Mouse (Mus musculus) limb, embryonic 10.5 days (tissue): ENCODE data around the gene Agpat1. TPM values are rescaled to one million over a fixed set of nuclear protein-coding genes. Genes with fewer than 3 reads are reported as not detected.

Experiments
- DNase-seq: peaks from one replicate; pipeline ENCODE4 v3.0.0-alpha.2; 2017; ENCODE audit warnings: low spot score
- H3K27ac ChIP-seq: fragments of 300-500 bp; sonication (generic); 2 replicates; pipeline ENCODE4 v1.5.1; 2016; ENCODE audit warnings: mild to moderate bottlenecking
- H3K27me3 ChIP-seq: fragments of 300-500 bp; sonication (generic); 2 replicates; pipeline ENCODE4 v1.6.1; 2016; ENCODE audit warnings: low read depth, mild to moderate bottlenecking; ENCODE audit not compliant: poor library complexity, severe bottlenecking
- H3K36me3 ChIP-seq: fragments of 300-500 bp; sonication (generic); 2 replicates; pipeline ENCODE4 v1.6.1; 2016; ENCODE audit warnings: mild to moderate bottlenecking, moderate library complexity
- H3K4me1 ChIP-seq: fragments of 300-500 bp; sonication (generic); 2 replicates; pipeline ENCODE4 v1.6.1; 2016
- H3K4me3 ChIP-seq: fragments of 300-500 bp; sonication (generic); 2 replicates; pipeline ENCODE4 v1.5.1; 2016; ENCODE audit warnings: mild to moderate bottlenecking, moderate library complexity
- H3K9me3 ChIP-seq: fragments of 300-500 bp; sonication (generic); replicated peaks from 2 replicates; pipeline ENCODE4 v1.6.1; 2016; ENCODE audit warnings: mild to moderate bottlenecking
- WGBS: fragments of 180-500 bp; shearing (Covaris S2); methylation state at CpG from one replicate; pipeline ENCODE4 v1.1.7; 2016; 5-methylcytosine and 5-hydroxymethylcytosine counted together
- polyA plus RNA-seq: library from polyadenylated mRNA; unstranded; fragments of >200 nt; fragmentation: Nextera tagmentation; extraction: Ambion mirVana; gene quantifications from 2 replicates; pipeline ENCODE4 v1.2.1, GENCODE M21; 2016

Gene Agpat1
- polyA plus RNA-seq, 1 experiment from 2014 or later: 51.0 TPM

GRCm38 (mm10) chr17:34623161-34623560 lies 19.1 kb downstream of the Agpat1 start:
- no peak for DNase-seq
- no peaks in the 10 kb centered on the region for H3K9me3 ChIP-seq
- H3K36me3 ChIP-seq: peaks cover 44% of the 10 kb centered on the region
- H3K27ac ChIP-seq: no peak overlapping the region
- no peaks in the 10 kb centered on the region for H3K27me3 ChIP-seq
- WGBS: 88% methylated on average over 9 of the region's 9 CpGs
- no peak overlapping the region for H3K4me3 ChIP-seq
- H3K4me1 ChIP-seq: peaks cover 17% of the 10 kb centered on the region

- H3K27ac ChIP-seq: no peak overlapping the region
- peaks cover 17% of the 10 kb centered on the region for H3K27me3 ChIP-seq
- 98% methylated on average over 3 of the region's 3 CpGs for WGBS
- H3K36me3 ChIP-seq: peaks cover 43% of the 10 kb centered on the region
- no peaks in the 10 kb centered on the region for H3K9me3 ChIP-seq
- DNase-seq: no peak
- H3K4me3 ChIP-seq: no peak overlapping the region
- H3K4me1 ChIP-seq: peaks cover 35% of the 10 kb centered on the region
These were observed 20.9 kb downstream of the Agpat1 start for GRCm38 (mm10) chr17:34624981-34625380.

GRCm38 (mm10) chr17:34626062-34626772 lies 22.2 kb downstream of the Agpat1 start:
- Histone ChIP-seq H3K4me3 (peak overlapping the region; percentile 74), H3K4me1 (peaks cover 47% of the 10 kb centered on the region), H3K36me3 (peaks cover 35% of the 10 kb centered on the region), H3K27ac (peak overlapping the region; percentile 92), H3K27me3 (peaks cover 30% of the 10 kb centered on the region), H3K9me3 (no peaks in the 10 kb centered on the region)
- DNase-seq: no peak
- 57% methylated on average over 16 of the region's 16 CpGs for WGBS

- Histone ChIP-seq H3K27me3 (peaks cover 35% of the 10 kb centered on the region), H3K27ac (peak overlapping the region; percentile 92), H3K4me1 (peaks cover 53% of the 10 kb centered on the region), H3K36me3 (peaks cover 30% of the 10 kb centered on the region), H3K9me3 (no peaks in the 10 kb centered on the region), H3K4me3 (peak overlapping the region; percentile 74)
- 0% methylated on average over 18 of the region's 18 CpGs for WGBS
- peak; percentile 59 for DNase-seq
These were observed 22.7 kb downstream of the Agpat1 start for GRCm38 (mm10) chr17:34626773-34627092.

- peak; percentile 94 for DNase-seq
- Histone ChIP-seq H3K9me3 (no peaks in the 10 kb centered on the region), H3K4me1 (peaks cover 58% of the 10 kb centered on the region), H3K4me3 (peak overlapping the region; percentile 74), H3K27me3 (peaks cover 41% of the 10 kb centered on the region), H3K36me3 (peaks cover 25% of the 10 kb centered on the region), H3K27ac (peak overlapping the region; percentile 92)
- WGBS: under 1% methylated on average over 42 of the region's 45 CpGs
These were observed 23.3 kb downstream of the Agpat1 start for GRCm38 (mm10) chr17:34627093-34627942.

- Histone ChIP-seq H3K9me3 (no peaks in the 10 kb centered on the region), H3K4me3 (peak within 1 kb of the TSS; percentile 74), H3K27ac (peak within 1 kb of the TSS; percentile 92), H3K4me1 (peaks cover 65% of the 10 kb centered on the region), H3K36me3 (peaks cover 17% of the 10 kb centered on the region), H3K27me3 (peaks cover 48% of the 10 kb centered on the region)
- no peak for DNase-seq
- 6% methylated on average over 29 of the region's 29 CpGs for WGBS
These were observed 24.0 kb downstream of the Agpat1 start, which contains the start of gene Ppt2 for GRCm38 (mm10) chr17:34627943-34628643. Gene Ppt2, minus strand, starts transcription at chr17:34628510.

GRCm38 (mm10) chr17:34628644-34628967 lies 24.5 kb downstream of the Agpat1 start:
- H3K4me3 ChIP-seq: peak overlapping the region; percentile 74
- 21% methylated on average over 5 of the region's 5 CpGs for WGBS
- peaks cover 12% of the 10 kb centered on the region for H3K36me3 ChIP-seq
- DNase-seq: no peak
- H3K27ac ChIP-seq: peak overlapping the region; percentile 92
- peaks cover 53% of the 10 kb centered on the region for H3K27me3 ChIP-seq
- H3K4me1 ChIP-seq: peaks cover 68% of the 10 kb centered on the region
- H3K9me3 ChIP-seq: no peaks in the 10 kb centered on the region

GRCm38 (mm10) chr17:34629221-34629751 lies 25.2 kb downstream of the Agpat1 start, which contains the start of gene Prrt1:
Gene Prrt1, plus strand, starts transcription at chr17:34629533.
- H3K9me3 ChIP-seq: no peaks in the 10 kb centered on the region
- DNase-seq: no peak
- peak within 1 kb of the TSS; percentile 92 for H3K27ac ChIP-seq
- 1% methylated on average over 16 of the region's 16 CpGs for WGBS
- H3K4me3 ChIP-seq: peak within 1 kb of the TSS; percentile 74
- H3K4me1 ChIP-seq: peaks cover 69% of the 10 kb centered on the region
- peaks cover 59% of the 10 kb centered on the region for H3K27me3 ChIP-seq
- H3K36me3 ChIP-seq: peaks cover 7% of the 10 kb centered on the region

GRCm38 (mm10) chr17:34629796-34630603 lies 25.9 kb downstream of the Agpat1 start:
- peaks cover 7% of the 10 kb centered on the region for H3K36me3 ChIP-seq
- no peak overlapping the region for H3K27ac ChIP-seq
- H3K4me1 ChIP-seq: peaks cover 69% of the 10 kb centered on the region
- peak overlapping the region; percentile 74 for H3K4me3 ChIP-seq
- DNase-seq: no peak
- peaks cover 59% of the 10 kb centered on the region for H3K27me3 ChIP-seq
- 13% methylated on average over 12 of the region's 12 CpGs for WGBS
- H3K9me3 ChIP-seq: no peaks in the 10 kb centered on the region

- Histone ChIP-seq H3K27ac (no peak overlapping the region), H3K4me3 (peak overlapping the region; percentile 52), H3K9me3 (no peaks in the 10 kb centered on the region), H3K27me3 (peaks cover 60% of the 10 kb centered on the region), H3K36me3 (no peaks in the 10 kb centered on the region), H3K4me1 (peaks cover 69% of the 10 kb centered on the region)
- whole genome bisulfite sequencing: 3% methylated on average over 48 of the region's 48 CpGs
- DNase-seq: no peak
These were observed 26.8 kb downstream of the Agpat1 start for GRCm38 (mm10) chr17:34630761-34631301.

- peak overlapping the region; percentile 46; the same call in 1 of the 2 replicates for H3K27ac ChIP-seq
- peak overlapping the region; percentile 52 for H3K4me3 ChIP-seq
- WGBS: 4% methylated on average over 12 of the region's 12 CpGs
- H3K4me1 ChIP-seq: peaks cover 61% of the 10 kb centered on the region
- no peak for DNase-seq
- H3K27me3 ChIP-seq: peaks cover 62% of the 10 kb centered on the region
- no peaks in the 10 kb centered on the region for H3K9me3 ChIP-seq
- no peaks in the 10 kb centered on the region for H3K36me3 ChIP-seq
These were observed 27.6 kb downstream of the Agpat1 start for GRCm38 (mm10) chr17:34631647-34632046.
